Mouse (Mus musculus): ENCODE results near the gene Rbak.
"Not testable (repeated sequence)": the region's sequence is repeated elsewhere in the genome, so short reads cannot be mapped to it uniquely, and the experiment has no call there.

Gene Rbak

DNA sequence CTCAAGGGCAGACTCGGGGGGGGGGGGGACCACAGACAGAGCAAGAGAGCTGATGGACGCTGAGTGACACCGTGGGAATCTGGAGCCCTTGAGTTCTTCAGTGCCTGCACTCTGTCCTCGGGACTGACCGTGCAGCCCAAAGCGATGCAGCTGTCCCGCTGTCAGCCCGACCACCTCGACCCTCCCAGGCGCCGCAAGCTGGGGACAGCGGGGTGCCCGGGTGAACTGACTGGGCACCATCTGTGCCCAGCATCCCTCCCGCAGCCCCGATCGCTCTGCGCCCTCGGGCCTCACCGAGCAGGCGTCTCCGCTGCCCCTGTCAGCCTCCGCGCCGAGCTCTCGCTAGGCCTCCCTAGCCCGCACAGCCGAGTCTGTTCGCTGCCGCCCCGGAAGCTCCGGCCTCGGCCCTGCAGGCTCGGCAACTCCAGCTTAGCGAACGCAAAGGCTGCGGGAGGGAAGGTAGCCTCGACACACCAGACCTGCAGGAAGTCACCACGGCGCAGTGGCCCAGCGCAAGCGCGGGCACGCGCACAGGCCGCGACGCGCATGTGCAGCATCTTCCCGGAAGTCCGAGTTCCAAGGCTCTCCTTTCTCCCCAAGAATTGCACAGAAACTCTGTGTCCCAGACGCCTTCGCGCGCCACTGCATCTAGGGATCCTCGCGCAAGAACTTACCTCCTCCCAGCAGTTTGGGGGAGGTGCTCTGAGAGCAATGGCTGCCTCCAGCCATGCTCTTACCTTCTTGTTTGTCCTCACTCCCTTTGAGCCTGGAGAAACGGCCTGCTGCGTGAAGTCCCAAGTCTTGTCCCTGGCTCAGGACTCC, at the start of gene Rbak, which contains the start of gene Spdye4b:
Gene Rbak (minus strand): TSS at position 521 of the 822 bp plus-strand sequence.
Gene Spdye4b (plus strand): TSS at position 763 of the 822 bp plus-strand sequence.
- DNase-seq (ENCODE audit: low spot score) = peak; percentile 93

DNA sequence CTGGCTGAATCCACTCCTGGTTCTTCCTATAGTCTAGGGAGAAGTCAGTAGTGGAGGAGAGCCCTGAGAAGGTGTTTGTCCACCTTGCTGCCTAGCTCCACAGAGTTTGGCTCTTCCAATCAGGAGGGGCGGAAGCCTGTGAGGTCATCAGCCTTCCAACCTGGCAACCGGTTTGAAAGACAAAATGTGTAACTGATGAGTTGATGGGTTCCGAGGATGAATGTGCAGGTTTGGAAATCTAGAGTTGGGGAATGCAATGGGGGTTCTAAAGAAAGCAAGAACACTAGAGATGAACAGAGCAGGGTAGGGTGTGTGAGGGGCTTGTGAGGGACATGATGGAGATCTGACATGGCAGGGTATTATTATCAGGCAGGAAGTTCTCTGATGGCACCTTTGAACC, 46.2 kb upstream of the Rbak start, which contains the start of gene Spdye4a:
Gene Spdye4a (minus strand): TSS at position 101 of the 400 bp plus-strand sequence.
- DNase-seq (ENCODE audit: low spot score) = no peak

DNA sequence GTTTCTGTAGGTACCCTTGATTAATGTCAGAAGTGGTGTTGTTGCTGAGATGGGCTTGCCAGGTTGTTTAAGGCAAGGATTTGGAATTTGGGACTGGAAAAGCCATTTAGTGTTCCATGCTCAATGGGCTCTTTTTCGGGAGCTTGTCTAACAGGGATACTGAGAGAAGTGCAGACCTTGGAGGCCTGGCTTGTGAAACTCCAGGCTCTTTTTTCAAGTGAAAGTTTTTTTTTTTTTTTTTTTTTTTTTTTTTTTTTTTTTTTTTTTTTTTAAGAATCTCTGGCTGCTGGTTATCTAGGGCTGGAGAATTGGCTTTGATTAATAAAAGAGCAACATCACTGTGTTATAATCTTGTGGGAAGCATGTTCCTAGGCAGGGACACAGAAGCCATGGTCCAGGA, 41.7 kb upstream of the Rbak start:
- no peak for DNase-seq (ENCODE audit: low spot score)

DNA sequence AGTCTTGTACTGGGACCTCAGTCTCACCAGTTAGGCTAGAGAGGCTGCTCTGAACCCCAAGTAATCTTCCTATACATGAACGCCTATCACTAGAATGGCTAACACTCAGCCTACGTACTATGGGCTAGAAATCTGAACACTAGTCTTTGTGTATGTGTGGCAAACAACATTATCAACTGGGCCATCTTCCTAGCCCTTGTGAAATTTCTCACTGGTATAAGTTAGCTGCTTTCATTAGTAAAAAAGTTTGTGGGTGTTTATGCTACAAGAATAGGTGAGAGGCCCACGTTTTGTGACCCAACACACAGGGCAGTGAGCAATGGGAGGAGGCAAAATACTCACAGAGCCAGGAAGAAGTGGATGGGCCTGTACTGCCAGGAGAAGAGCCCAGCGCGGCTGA, 40.4 kb upstream of the Rbak start:
- DNase-seq (ENCODE audit: low spot score) = no peak

DNA sequence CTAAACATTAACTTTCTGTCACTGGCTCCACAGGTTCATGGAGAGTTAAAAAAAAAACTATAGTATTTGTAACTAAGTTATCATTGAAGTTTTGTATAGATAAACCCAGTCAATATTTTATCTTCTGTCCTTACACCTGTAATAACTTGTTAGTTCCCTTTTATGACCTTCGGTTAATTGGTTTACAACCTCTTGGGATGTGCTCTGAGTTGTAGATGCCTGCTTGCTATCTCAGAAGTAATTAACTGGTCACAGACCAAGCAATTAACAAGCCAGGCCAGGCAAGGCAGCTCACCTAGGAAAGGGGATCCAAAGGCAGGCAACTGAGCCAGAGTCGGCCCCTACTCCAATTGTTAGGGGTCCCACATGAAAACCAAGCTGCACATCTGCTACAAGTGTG, 33.3 kb upstream of the Rbak start:
- no peak for DNase-seq (ENCODE audit: low spot score)

DNA sequence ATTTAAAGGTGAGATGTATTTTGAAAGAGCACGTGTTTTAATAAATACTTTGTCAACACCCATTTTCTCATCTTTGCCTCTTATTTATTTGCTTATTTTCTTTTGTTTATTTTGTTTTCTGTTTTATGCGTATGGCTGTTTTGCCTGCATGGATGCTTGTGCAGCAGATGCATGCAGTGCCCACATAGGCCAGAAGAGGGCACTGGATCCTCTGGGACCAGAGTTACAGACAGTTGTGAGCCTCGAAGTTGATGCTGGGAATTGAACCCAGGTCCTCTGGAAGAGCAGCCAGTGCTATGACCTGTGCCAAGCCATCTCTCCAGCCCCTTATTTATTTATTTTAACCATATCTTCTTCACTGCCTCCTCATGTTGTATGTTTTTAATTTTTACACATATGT, 24.4 kb upstream of the Rbak start:
- DNase-seq (ENCODE audit: low spot score) = no peak

DNA sequence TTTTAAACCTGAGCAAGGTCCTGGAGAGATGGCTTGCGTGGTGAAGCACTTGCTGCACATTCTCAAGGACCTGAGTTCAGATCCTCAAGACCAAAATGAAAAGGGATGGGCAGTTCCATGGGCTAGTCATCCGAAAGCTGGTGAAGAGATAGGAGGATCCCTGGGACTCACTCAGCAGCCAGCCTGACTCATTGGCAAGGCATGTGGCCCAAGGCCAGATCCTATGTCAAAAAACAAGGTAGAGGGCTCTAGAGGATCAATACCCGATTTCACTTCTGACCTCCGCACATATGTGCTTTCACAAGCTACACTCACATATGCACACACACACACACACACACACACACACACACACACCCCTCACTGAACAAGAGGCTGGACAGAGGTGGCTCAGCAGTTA, 15.9 kb upstream of the Rbak start:
- no peak for DNase-seq (ENCODE audit: low spot score)

DNA sequence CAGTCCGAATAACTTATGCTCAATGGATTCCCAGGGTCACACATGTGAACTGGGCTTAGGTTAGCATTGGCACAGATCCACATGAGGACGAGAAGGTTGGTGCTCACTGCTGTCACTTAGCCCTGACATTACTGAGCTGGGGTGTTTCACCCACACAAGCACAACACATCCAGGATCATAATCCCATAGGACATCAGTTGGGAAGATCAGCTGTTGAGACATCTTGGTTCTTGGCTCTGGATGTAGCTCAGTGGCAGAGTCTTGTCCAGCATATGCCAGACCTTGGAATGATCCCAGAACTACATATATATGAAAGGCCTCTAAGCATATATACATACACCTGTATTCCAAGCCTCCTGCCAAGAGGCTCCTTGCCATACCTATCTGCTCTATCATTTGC, 14.6 kb upstream of the Rbak start:
- DNase-seq (ENCODE audit: low spot score) = no peak

DNA sequence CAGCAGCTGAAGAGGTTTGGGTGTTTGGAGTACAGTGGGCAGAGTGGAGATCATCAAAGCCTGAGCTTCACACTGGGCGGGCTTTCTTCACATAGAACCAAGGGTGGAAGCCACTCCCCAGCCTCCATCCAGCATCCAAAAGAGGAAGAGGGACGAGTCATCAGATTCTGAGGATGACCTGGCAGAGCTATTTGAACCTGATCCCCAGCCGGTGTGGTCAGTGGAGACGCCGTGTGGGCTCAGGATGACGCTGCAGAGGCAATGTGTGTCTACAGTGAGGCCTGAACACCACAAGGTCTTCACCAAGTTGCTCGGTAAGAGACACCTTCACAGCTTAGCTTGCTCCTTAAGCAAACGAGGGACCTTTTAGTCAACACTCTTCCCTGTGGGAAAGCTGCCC, 14.2 kb upstream of the Rbak start:
- DNase-seq (ENCODE audit: low spot score) = not testable (repeated sequence)

DNA sequence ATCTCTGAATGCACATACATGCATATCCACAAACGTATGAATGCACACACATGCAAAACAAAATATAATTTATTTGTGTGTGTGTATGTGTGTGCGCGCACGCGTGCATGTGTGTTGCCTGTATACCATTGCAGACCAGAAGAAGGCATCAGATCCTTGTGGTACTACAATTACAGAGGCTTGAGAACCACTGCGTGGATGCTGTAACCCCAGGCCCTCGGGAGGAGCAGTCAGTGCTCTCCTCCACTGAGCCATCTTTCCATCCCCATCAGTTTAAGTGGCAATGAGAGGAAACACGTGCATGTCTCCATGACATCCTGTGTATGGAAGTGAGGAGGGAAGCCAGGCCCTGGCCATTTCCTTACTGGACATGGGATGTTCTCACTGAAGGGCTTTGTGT, 12.2 kb upstream of the Rbak start:
- DNase-seq (ENCODE audit: low spot score) = no peak

DNA sequence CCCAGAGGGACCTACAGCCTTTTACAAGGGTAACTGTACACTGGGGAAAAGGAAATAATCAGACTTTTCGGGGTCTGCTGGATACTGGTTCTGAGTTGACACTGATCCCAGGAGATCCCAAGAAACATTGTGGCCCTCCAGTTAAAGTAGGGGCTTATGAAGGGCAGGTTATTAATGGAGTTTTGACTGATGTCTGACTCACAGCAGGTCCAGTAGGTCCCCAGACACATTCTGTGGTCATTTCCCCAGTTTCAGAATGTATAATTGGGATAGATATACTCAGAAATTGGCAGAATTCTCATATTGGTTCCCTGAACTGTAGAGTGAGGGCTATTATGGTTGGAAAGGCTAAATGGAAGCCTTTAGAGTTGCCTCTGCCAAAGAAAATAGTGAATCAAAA, 7.4 kb upstream of the Rbak start:
- not testable (repeated sequence) for DNase-seq (ENCODE audit: low spot score)

DNA sequence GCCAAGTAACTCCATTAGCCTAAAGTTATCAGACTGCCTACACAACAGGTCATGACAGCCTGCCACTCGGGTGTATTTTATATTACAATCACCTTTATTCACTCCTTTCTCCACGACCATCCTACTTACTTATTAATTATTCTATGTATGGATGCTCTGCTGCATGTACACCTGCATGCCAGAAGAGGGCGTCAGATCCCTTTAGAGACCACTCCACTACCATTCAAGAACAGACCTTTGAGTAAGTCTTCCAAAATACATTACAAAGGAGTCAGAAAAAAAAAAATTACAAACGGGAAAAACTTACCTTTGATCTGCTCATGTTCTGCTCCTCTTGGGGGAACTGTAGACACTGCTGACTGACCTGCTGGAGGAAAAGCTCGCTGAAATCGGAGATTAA, 1.4 kb downstream of the Rbak start:
- DNase-seq (ENCODE audit: low spot score) = no peak

DNA sequence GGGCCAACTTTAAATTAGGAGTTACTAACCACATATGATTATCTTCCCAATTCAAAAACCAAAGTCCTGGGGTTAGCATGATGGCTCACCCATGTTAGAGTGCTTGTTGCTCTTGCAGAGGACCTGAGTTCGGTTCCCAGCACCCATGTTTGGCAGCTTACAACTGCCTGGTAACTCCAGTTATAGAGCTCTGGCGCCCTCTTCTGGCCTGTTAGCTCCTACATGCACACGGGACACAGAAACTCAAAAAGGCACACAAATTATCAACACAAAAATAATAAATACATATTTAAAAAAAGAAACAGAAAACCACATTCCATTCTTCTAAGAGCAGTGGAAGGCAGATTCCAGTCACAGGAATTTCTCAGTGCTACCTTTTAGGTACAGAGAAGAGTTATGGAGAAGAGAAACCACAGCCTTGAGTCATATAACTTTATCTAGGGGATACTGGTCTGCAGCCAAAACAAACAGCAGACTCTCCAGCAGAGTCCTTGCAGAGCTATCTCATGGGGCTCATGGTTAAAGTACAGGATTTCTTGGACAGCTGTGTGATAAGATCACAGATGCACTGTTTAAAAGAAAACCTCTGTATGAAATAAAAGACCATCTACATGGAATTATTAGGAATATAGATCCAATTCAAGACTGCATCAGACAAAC, 2.9 kb downstream of the Rbak start:
- DNase-seq (ENCODE audit: low spot score) = no peak

DNA sequence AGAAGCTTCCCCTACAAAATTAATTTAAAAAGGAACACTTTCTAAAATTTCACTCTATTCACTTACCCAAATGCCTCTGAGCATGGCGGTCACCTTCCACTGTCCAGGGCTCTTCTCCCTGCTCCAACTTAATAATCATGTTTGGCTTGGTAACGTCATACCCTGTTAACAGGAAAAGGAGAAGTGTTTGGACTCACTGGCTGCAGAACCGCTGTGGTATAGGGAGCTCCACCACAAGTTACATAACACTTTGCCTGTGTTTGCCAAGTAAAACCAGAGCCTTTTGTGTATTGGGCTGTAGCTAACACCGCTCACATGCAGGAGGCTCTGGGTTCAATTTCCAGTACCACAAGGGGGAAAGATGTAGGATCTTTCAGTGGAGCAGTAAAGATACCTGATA, 4.6 kb downstream of the Rbak start:
- no peak for DNase-seq (ENCODE audit: low spot score)

DNA sequence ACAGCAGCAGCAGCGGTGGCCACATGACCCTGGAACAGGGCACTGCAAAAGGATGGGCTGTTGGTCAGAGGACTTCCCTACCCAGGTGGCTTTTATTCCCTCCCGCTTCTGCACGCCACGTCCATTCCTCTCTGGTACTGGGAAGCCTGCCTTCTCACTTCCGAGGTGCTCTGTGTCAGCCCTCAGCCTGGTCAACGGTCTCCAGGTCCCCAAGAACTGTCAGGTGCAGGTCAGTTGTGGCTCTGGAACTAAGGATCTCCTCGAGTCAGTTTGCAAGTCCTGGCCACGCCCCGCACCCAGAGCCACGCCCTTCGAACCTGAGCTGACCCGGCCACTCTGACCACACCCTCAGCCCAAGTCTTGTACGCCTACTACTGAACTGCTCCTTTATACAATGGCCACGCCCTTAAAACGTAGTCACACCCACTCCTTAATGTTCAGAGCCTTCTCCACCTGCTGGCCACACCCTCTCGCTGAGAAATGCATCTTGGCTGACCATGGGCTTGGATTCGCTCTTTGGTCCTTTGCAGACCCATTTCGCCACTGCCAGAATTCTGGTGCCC, 15.0 kb downstream of the Rbak start:
- peak; percentile 55 for DNase-seq (ENCODE audit: low spot score)

DNA sequence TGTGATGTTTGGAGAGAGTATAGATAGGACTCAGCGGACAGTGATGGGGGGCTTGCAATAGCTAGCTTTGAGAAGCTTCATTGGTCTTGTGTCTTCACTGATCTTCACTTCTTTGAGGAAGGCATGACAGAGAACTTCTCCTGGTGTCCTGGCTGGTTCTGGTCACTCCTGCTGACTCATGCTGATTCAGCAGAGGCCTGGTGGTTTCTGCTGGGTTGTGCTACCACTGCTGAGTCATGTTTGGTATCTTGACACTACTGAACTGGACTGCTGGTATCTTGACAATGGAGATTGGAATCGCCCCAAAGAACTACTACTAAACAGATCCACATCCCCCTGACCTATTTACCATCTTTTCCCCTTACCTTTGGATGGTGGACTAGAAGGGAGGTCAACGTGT, 25.0 kb downstream of the Rbak start:
- no peak for DNase-seq (ENCODE audit: low spot score)

DNA sequence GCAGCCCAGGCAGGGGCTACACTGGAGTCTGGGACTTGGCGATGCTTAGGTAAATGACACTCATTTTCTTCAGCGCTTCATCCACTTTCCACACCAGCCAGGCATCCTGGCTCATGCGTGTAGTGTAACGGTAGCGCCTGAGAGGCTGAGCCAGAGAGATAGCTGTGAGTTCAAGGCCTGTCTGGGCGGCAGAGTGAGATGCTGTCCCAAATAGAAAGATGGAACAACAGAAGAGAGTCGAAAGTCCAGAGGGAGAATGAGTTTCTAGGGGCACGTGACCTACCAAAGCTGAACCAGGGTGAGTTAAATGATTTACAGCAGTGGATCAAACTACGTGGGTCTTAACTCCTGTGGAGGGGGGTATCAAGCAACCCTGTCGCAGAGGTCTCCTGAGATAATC, 26.8 kb downstream of the Rbak start:
- peak; percentile 74 for DNase-seq (ENCODE audit: low spot score)

DNA sequence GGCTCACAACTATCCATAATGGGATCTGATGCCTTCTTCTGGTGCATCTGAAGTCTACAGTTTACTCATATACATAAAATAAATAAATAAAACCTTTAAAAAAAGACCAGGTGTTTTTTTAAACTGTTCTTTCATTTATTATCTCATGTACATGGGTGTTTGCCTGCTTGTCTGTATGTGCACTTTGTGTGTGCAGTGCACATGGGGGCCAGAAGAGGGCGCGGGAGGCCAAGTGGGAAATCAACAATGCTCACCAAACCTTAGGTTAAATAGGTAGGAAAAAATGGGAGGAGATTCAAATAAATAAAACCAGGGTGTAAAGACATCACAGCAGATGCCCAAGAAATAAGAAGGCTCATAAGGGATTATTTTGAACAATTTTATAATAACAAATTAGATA, 30.5 kb downstream of the Rbak start:
- DNase-seq (ENCODE audit: low spot score) = no peak

DNA sequence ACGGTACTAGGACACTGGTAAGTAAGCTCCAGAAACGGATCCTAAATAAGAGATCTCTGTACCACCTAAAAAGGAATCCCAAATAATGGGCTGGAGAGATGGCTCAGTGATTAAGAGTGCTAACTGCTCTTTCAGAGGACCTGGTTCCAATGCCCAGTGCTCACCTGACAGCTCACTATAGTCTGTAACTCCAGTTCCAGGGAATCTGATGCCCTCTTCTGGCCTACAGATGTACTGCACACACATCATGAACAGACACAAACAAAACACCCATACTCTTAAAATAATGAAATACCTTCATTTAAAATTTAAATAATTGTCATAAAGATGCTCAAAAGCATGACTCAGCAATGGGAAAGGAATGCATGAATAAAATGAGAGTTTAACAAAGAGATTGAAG, 31.0 kb downstream of the Rbak start:
- DNase-seq (ENCODE audit: low spot score) = no peak

DNA sequence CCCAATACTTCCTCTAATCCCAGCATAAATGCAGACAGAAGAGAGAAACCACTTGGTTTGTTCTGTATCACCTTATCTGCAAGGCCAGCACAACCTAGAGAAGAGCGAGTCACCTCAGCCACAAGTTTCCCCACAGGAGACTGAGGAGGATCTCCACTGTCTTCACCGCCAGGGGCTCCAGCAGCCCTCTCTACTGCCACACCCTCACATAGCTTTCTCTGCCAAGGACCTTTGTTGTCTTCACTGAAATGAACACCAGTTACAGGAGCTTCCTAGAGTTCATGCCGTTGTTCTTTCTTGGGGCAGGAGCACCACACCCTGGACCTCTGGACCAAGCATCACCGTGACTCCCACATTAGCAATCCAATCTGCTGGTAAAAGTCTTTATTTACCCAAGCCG, 31.9 kb downstream of the Rbak start:
- no peak for DNase-seq (ENCODE audit: low spot score)

DNA sequence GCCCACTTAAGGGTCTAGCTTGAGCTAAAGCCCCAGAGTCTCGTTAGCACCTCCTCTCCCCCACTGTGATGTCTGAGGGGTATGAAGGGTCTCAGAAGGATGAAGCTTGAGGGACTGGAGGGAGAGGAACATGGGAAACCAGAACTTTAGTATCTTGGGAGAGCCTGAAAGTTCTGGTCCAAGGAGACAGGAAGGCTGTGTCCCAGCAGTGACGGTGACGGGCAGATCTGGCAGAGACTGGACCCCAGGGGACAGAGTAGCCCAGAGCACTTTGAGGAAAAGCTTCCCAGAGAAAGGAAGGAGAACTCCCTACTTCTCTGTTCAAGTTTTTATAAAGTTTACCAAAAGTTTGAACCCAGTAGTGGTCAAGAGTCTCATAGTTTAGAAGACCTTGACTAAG, 33.1 kb downstream of the Rbak start, which contains the start of gene Olfr718-ps1:
Gene Olfr718-ps1 (minus strand): TSS at position 101 of the 400 bp plus-strand sequence.
- no peak for DNase-seq (ENCODE audit: low spot score)

DNA sequence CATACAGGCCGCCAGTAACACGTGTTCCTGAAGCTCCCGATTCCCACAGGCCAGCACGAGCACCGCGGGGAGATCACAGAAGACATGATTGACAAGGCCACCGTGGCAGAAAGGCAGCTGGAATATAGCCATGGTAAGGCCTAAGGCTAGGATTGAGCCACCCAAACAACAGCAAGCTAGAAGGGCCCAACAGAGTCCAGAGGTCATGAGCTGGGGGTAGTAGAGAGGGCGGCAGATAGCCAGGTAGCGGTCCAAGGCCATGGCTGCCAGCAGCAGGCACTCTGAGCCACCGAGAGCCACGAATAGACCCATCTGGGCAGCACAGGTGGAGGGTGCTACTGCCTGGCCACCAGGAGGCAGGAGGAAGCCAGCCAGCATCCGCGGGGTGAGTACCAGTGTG, 43.0 kb downstream of the Rbak start:
- no peak for DNase-seq (ENCODE audit: low spot score)

DNA sequence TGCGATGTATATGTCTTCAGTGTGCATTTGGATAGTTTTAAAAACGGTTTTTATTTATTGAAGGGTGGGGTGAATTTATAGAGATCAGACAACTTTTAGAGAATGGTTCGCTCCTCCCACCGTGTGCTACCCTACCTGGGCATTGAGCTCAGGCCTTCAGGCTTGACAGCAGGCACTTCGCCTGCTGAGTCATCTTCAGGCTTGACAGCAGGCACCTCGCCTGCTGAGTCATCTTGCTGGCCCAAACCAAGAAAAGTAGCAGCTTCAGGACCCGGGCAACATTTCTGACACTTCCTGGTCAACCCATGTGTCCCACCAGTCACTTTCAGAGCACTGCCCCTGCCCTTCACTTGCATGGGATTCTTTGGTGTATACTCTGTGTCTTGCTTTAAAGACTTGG, 45.5 kb downstream of the Rbak start:
- no peak for DNase-seq (ENCODE audit: low spot score)

All from yolk sac, embryonic 10.5 days (tissue).